Mouse (Mus musculus): ENCODE data around the gene Ap4b1. TPM values are rescaled to one million over a fixed set of nuclear protein-coding genes. Genes with fewer than 3 reads are reported as not detected.
"Not testable (repeated sequence)": the region's sequence is repeated elsewhere in the genome, so short reads cannot be mapped to it uniquely, and the experiment has no call there.

The Ap4b1 gene
- polyA plus RNA-seq, 1 experiment from 2014 or later, result 14.5 TPM

DNA sequence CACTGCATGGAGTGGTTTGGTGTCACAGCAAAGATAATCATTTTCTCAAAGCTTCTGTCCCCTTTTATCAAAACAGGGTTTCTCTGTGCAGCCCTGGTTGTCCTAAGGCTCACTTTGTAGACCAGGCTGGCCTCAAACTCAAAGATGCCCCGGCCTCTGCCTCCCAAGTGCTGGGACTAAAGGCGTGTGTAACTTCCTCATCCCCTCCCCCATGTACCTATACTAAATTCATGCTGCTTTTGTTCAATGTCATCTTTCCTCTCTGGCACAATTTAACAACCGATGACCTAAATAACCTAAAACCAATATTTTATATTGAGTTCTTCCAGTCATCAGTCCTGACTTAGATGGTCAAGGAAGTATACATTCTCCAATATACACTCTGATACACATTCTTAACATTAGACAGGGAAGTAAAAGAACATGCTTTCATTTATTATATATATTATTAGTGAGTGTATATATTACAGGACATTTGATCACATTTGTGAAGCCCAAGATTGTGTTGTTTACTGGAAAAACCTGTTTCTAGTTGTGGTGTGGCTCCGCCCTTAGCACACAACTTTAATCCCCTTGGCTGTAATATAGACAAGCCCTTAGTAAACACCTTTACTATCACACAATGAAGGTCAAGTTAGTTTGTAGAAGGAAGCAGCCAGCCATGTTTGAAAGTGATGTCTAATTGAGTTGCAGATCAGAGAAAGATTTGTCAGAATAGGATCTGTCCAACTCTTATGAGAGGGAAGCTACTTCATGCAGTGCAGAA is 26.3 kb upstream of the Ap4b1 start:
- H3K9me3 ChIP-seq, result no peaks in the 10 kb centered on the region
- H3K27me3 ChIP-seq (replicated peaks), result no peaks in the 10 kb centered on the region
- H3K4me2 ChIP-seq, result no peak overlapping the region
- 87% methylated on average over 4 of the region's 4 CpGs for WGBS
- ATAC-seq (ENCODE audit: extremely low read depth, insufficient number of reproducible peaks, low FRiP score, low TSS enrichment), result no peak
- H3K4me3 ChIP-seq, result no peak overlapping the region
- no peak overlapping the region for H3K9ac ChIP-seq
- peaks cover 61% of the 10 kb centered on the region for H3K4me1 ChIP-seq
- no peak overlapping the region for H3K27ac ChIP-seq (replicated peaks)
- peaks cover 2% of the 10 kb centered on the region for H3K36me3 ChIP-seq

DNA sequence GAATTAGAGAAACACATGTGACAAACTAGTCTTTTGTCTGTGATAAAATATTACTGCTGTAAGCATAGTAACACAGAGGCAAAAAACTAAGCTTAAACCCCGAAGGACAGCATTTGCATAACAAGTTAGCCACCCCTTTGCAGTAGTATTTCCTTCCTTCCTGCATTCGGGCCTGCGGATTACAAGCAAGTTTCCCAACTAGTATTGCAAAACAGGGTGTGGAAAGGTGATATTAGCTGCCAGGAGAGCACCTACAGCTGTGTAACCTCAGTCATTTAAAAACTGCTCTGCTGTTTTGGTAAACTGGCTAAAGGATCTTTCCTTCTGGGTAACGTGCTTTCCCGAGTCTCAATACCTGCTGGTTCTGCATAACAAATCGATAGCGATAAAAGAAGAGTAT is 22.1 kb upstream of the Ap4b1 start:
- H3K4me2 ChIP-seq, result peak overlapping the region; percentile 88
- no peak overlapping the region for H3K27ac ChIP-seq (replicated peaks)
- H3K36me3 ChIP-seq, result no peaks in the 10 kb centered on the region
- no peaks in the 10 kb centered on the region for H3K9me3 ChIP-seq
- H3K4me3 ChIP-seq, result 0 out of 2 replicates have a peak overlapping the region, but pooled peaks have one; percentile 5
- 66% methylated on average over 7 of the region's 7 CpGs for WGBS
- no peaks in the 10 kb centered on the region for H3K27me3 ChIP-seq (replicated peaks)
- no peak overlapping the region for H3K9ac ChIP-seq
- no peak for ATAC-seq (ENCODE audit: extremely low read depth, insufficient number of reproducible peaks, low FRiP score, low TSS enrichment)
- H3K4me1 ChIP-seq, result peaks cover 54% of the 10 kb centered on the region

DNA sequence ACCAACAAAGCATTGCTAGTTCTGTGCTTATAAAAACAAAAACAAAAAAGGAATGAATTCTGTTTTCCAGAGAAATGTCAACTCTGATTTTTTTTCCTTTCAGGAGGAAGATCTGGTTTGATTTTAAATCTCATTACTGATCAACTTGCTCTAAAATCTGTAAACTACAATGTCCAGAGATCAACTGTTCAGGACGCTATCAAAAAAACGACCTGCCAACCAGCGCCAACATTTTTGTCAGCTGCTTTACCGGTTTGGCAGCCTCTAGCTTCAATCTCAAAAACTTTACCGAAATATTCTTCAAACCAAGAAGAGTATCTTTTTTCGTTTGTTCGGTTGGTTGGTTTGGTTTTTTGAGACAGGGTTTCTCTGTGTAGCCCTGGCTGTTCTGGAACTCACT is 20.2 kb upstream of the Ap4b1 start:
- ATAC-seq (ENCODE audit: extremely low read depth, insufficient number of reproducible peaks, low FRiP score, low TSS enrichment), result no peak
- Histone ChIP-seq H3K4me3 (peak overlapping the region; percentile 97), H3K4me1 (peaks cover 45% of the 10 kb centered on the region), H3K27me3 (replicated peaks) (no peaks in the 10 kb centered on the region), H3K9me3 (no peaks in the 10 kb centered on the region), H3K27ac (replicated peaks) (peak overlapping the region; percentile 92), H3K4me2 (peak overlapping the region; percentile 88), H3K9ac (peak overlapping the region; percentile 97; the same call in 1 of the 2 replicates), H3K36me3 (no peaks in the 10 kb centered on the region)
- WGBS, result 77% methylated on average over 7 of the region's 7 CpGs

DNA sequence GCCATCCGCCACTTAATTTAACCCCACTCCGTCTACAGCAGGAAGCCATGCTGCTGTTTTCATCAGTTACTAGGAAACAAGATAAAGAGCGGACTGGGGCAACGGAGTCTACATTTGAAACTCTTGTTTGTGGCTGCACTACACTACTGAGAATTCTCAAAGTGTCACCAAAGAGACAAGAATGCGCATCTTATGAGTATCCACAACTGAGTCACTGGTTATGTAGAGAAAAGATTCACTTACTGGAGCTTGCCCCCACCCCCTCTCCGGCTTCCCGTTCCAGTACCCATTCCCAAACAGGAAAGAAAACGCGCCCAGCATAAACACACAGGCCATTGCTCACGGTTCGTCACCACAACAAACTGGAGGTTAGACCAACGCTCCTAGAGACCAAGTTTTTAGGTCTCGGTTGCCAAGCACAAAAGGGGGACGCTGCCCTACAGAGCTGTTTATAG is 19.4 kb upstream of the Ap4b1 start:
- Histone ChIP-seq H3K27me3 (replicated peaks) (no peaks in the 10 kb centered on the region), H3K27ac (replicated peaks) (peak overlapping the region; percentile 92), H3K4me1 (peaks cover 40% of the 10 kb centered on the region), H3K9ac (peak overlapping the region; percentile 97), H3K4me3 (peak overlapping the region; percentile 97), H3K36me3 (no peaks in the 10 kb centered on the region), H3K9me3 (no peaks in the 10 kb centered on the region), H3K4me2 (peak overlapping the region; percentile 88)
- ATAC-seq (ENCODE audit: extremely low read depth, insufficient number of reproducible peaks, low FRiP score, low TSS enrichment), result no peak
- WGBS, result under 1% methylated on average over 14 of the region's 14 CpGs

DNA sequence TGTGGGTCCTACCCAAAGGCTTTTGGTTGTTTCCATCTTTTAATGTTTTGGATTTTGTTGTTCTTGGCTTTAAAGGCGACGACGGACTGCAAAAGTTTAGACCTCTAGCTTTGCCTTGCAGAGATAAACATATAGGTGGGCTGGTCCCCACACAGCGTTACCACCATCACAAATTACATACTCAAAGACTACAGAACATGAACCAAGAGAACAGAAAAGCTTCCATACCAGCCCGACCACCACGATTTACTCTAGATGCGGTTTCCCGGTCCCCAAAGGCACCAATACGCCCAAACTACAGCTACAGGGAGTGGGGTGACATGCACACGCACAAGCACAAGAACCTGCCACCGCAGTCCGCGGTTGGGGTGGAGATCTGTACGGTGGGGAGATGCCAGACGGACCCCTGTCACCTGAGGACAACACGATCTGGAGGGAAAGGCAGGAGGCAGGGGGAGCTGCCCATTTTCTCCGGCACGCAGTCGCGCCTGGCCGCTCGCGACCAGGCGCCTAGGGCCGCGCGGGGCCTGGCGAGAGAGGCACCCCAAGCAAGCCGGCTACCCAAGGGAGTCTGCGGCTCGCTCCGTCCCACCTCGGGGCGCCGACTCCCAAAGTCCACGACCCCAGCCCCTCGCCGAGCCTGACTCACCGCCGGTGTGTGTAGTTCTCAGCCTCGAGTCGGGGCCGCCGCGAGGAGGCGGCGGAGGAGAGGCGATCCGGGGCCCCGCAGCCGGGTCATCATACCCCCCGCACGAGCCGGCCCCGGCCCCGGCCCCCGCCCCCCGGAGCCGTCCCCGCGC is 18.8 kb upstream of the Ap4b1 start:
- peak; percentile 66 for ATAC-seq (ENCODE audit: extremely low read depth, insufficient number of reproducible peaks, low FRiP score, low TSS enrichment)
- Histone ChIP-seq H3K4me1 (peaks cover 34% of the 10 kb centered on the region), H3K36me3 (no peaks in the 10 kb centered on the region), H3K9me3 (no peaks in the 10 kb centered on the region), H3K27ac (replicated peaks) (peak overlapping the region; percentile 92), H3K27me3 (replicated peaks) (no peaks in the 10 kb centered on the region), H3K9ac (peak overlapping the region; percentile 97), H3K4me3 (peak overlapping the region; percentile 97), H3K4me2 (peak overlapping the region; percentile 88)
- under 1% methylated on average over 54 of the region's 61 CpGs for WGBS

DNA sequence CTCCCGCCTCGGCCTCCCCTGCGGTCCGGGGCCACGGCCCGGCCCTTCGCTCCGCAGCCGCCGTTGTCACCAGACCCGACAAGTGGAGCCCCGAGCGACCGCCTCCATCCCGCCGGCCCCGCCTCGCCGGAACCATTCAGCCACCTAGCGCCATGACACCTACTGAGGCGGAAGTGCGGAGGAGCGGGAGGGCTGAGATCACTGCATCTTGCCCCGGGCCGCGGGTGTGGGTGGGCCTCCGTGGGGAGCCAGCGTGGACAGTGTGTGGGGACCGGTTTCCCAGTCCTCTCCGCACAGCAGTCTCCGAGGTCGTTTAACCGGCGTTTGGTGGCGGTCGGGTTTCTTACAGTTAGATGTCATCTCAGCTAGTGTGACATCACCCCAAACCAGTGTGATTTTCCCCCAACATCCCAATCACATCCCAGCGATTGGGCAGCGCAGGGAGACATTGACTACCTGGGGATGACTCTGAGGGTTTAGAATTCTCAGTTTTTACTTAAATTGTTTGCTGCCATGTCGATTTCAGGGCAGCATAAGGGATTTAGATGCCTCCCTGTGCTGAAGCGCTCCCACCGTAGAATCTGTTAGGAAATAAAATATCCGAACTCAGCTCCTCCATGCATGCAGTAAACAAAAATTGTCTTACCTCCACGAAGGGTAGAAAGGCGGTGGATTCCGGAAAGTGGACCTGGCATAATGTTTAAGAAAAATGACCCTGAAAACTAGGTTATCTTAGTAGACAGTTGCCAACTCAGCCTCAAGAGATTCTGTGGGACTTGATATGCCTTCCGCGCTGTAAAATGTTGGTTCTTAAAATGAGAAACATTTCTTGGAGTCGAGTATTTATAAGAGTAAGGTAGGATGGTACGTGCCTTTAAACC is 17.9 kb upstream of the Ap4b1 start, which contains the start of gene Hipk1:
Hipk1 (minus strand) TSS at position 334 of the 881 bp plus-strand sequence.
- 7% methylated on average over 49 of the region's 49 CpGs for WGBS
- Histone ChIP-seq H3K27ac (replicated peaks) (peak within 1 kb of the TSS; percentile 92), H3K4me3 (peak within 1 kb of the TSS; percentile 97), H3K9me3 (no peaks in the 10 kb centered on the region), H3K36me3 (no peaks in the 10 kb centered on the region), H3K4me2 (peak within 1 kb of the TSS; percentile 88), H3K27me3 (replicated peaks) (no peaks in the 10 kb centered on the region), H3K9ac (peak within 1 kb of the TSS; percentile 97), H3K4me1 (peaks cover 28% of the 10 kb centered on the region)
- peak; percentile 86 for ATAC-seq (ENCODE audit: extremely low read depth, insufficient number of reproducible peaks, low FRiP score, low TSS enrichment)

DNA sequence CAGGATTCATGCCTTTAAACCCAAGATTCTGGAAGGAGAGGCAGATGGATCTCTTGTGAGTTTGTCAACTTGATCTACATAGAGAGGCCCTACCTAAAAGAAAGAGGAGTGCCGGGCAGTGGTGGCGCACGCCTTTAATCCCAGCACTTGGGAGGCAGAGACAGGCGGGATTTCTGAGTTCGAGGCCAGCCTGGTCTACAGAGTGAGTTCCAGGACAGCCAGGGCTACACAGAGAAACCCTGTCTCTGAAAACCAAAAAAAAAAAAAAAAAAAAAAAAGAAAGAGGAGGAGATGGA is 17.3 kb upstream of the Ap4b1 start:
- not testable (repeated sequence) for H3K27me3 ChIP-seq (replicated peaks); ATAC-seq (ENCODE audit: extremely low read depth, insufficient number of reproducible peaks, low FRiP score, low TSS enrichment); H3K9ac ChIP-seq; H3K36me3 ChIP-seq; H3K9me3 ChIP-seq
- Histone ChIP-seq H3K4me2 (peak overlapping the region; percentile 88), H3K27ac (replicated peaks) (peak overlapping the region; percentile 92), H3K4me3 (peak overlapping the region; percentile 97), H3K4me1 (peaks cover 25% of the 10 kb centered on the region)
- 65% methylated on average over 5 of the region's 5 CpGs for WGBS

DNA sequence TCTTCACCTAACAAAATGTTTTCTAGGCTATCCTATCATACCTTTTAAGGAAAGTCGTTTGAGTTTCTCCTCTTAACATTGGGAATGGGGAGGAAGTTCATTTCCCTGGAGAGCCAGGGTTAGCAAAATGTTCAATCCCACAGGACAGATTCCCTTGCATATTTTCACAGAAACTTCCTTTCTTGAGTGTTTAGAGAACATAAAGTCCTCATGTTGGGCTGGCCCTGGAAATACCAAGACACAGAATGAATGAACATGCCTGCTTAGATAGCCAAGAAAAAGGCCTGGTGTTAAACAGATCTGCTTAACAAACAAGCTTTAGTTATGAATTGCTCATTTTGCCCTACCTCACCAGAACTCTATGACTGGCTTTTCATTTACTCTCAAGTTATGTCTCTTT is 16.8 kb upstream of the Ap4b1 start:
- Histone ChIP-seq H3K27ac (replicated peaks) (no peak overlapping the region), H3K4me3 (no peak overlapping the region), H3K4me1 (peaks cover 20% of the 10 kb centered on the region), H3K9me3 (no peaks in the 10 kb centered on the region), H3K9ac (no peak overlapping the region), H3K27me3 (replicated peaks) (0 out of 2 replicates have a peak, but pooled peaks cover 2% of the 10 kb centered on the region), H3K4me2 (peak overlapping the region; percentile 11; the same call in 1 of the 2 replicates), H3K36me3 (no peaks in the 10 kb centered on the region)
- WGBS, result 71% methylated on average over 1 of the region's 1 CpGs
- ATAC-seq (ENCODE audit: extremely low read depth, insufficient number of reproducible peaks, low FRiP score, low TSS enrichment), result no peak

DNA sequence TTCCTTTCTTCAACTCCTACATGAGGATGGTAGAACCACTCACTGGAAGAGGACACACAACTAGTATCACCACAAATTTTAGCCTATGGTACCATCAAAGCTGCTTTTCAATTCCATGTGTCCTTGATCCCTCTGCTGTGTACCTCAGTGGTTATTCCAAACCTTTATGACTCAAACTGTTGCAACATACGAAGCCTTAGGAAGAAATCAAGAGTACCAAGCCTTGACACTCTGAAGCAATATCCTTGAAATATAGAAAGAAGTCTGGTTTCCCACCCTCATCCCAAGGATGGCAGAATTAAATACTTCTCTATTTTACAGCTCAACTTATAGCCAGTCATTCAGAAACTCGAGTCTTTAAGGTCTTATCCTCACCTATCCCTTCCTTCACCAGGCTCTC is 12.9 kb upstream of the Ap4b1 start:
- H3K36me3 ChIP-seq, result 0 out of 2 replicates have a peak, but pooled peaks cover 3% of the 10 kb centered on the region
- WGBS, result 58% methylated on average over 2 of the region's 2 CpGs
- H3K27me3 ChIP-seq (replicated peaks), result 0 out of 2 replicates have a peak, but pooled peaks cover 2% of the 10 kb centered on the region
- H3K4me2 ChIP-seq, result no peak overlapping the region
- H3K27ac ChIP-seq (replicated peaks), result no peak overlapping the region
- ATAC-seq (ENCODE audit: extremely low read depth, insufficient number of reproducible peaks, low FRiP score, low TSS enrichment), result no peak
- peaks cover 9% of the 10 kb centered on the region for H3K4me1 ChIP-seq
- no peaks in the 10 kb centered on the region for H3K9me3 ChIP-seq
- no peak overlapping the region for H3K9ac ChIP-seq
- H3K4me3 ChIP-seq, result no peak overlapping the region

DNA sequence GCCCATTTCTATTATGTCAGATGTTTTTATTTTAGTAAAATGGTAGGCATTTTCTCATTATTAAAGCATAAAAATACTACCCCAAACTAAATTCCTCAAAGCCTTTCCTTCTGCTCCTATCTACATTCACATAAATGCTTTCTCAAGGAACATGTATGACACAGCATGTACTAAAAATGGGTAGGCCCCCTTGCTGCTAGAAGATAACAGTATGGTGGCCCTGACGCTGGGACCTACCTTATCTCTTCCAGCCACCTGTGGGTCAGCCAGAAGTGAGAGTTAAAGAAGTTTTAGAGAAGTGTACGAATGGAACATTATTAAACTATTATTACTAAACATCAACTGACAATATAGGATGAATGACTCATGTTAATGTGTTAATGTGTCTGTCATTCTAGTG is 9.8 kb upstream of the Ap4b1 start:
- 26% methylated on average over 2 of the region's 2 CpGs for WGBS
- H3K4me2 ChIP-seq, result no peak overlapping the region
- H3K4me3 ChIP-seq, result no peak overlapping the region
- peaks cover 21% of the 10 kb centered on the region for H3K4me1 ChIP-seq
- no peak overlapping the region for H3K27ac ChIP-seq (replicated peaks)
- 0 out of 2 replicates have a peak, but pooled peaks cover 2% of the 10 kb centered on the region for H3K27me3 ChIP-seq (replicated peaks)
- H3K9me3 ChIP-seq, result no peaks in the 10 kb centered on the region
- H3K9ac ChIP-seq, result no peak overlapping the region
- H3K36me3 ChIP-seq, result peaks cover 22% of the 10 kb centered on the region
- peak; percentile 82 for ATAC-seq (ENCODE audit: extremely low read depth, insufficient number of reproducible peaks, low FRiP score, low TSS enrichment)

All from heart, embryonic 13.5 days (tissue).